Mouse (Mus musculus) kidney, postnatal 4 days (tissue): Measurements from ENCODE around the gene Nckap1l.

Source experiments
- DNase-seq, 2 experiments: peaks; one replicate each; pipeline ENCODE4 v3.0.0; 2021; ENCODE audit warnings: mixed read lengths in 2 of 2

The Nckap1l gene

DNA sequence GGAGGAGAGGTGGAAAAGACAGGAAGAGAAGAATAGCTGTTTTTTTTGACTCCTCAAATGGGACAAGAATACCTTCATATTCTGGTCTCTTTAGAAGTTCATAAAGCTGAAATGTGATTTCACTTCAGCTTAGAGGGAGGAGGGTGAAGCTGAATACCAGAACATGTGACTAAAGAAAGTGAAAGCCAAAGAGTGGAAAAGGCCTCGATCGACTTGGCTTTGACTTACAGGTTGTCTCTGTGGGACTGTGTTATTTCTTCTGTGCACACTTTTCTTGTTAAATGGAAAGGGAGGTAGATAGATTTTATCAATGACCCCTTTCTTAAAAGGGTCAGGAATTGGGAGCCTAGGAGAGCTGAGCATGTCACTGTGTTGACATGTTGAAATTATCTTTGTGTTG is 47.6 kb downstream of the Nckap1l start:
- DNase-seq: no peak

DNA sequence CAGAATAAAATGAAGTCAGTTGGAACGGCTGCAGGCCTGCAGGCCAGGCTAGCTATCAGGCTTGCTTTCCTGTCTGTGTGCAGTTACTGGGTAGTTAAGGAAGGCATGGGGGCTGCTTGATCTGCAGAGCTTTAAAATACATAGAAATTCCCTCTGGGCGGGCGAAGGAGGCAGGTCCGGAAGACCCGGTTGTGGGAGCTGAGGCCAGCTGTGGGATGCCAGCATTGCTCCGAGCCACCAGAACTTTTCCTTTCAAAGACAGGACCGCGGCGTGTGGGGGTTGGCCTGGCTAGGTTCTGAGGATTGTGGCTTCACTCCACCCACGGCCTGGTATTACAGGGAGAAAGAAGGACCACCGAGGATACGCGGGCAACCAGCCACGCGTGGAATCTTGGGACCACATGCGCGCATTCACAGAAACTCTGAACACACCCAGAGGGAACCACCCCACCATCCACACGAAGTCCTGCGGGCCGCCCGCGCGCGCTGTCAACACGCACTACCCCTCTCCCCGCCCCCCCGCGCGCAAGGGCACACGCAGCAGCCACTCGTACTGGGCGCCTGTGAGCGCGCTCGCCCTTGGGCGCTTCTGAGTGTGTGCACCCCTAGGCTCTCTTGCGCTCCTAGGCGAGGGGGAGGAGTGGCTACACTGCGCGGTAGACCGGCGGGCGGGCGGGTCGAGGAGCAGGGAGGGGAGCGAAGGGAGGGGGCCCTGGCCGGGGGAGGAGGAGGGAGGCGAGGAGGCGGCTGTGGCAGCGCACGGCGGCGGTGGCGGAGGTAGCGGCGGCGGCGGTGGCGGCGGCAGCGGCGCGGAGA is 49.0 kb downstream of the Nckap1l start, which contains the start of gene Pde1b:
Gene Pde1b (plus strand): TSS at position 600 of the 816 bp plus-strand sequence.
- DNase-seq: peak; percentile 76 to 84

DNA sequence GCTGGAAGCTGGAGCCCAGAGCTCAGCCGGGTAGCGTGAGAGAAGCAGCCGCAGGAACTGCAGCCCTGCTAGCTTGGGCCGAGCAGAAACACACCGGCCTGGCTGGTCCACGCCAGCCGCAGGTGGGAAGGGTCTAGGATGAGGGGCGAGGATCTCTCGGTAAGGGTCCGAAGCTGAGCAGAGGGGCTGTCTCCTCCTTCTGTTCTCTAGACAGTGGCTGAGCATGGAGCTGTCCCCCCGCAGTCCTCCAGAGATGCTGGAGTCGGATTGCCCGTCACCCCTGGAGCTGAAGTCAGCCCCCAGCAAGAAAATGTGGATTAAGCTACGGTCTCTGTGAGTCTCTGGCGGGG is 49.6 kb downstream of the Nckap1l start:
- DNase-seq: no peak

DNA sequence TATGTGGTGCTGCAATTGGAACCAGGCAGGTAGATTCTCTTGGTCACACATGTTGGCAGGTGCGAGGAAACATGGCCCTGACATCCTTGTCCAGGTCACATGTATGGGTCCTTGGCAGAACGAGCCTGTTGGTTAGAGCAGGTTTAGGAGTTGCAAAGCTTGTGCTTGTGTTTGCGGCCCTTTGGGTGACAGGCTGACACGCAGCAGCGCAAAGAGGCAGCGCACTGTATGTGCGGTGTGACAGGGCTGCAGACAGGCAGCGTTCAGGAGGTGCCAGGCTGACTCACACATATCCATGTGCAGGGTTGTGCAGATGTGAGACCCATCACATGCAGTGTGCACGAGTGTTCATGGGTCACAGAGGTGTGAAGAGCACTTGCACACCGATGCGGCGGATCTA is 50.1 kb downstream of the Nckap1l start:
- no peak for DNase-seq

DNA sequence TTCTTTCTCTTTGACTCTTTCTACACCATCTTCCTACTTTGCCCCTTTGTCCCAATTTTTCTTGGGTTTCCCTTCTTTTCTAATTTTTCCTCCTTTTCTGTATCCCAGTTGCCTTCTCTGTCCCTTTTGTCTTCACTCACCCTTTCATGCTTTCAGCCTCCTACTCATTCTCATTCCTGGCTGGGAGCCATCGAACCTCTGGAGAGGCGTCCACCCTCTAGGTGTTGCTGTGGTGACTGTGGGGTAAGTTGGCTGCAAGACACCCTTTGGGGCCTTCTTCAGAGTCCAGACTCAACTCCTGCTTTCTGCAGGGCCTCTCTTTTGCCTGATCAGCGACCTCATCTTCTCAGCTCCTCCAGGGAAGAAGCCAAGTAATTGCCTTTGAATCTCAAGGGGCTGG is 55.7 kb downstream of the Nckap1l start:
- no peak for DNase-seq

DNA sequence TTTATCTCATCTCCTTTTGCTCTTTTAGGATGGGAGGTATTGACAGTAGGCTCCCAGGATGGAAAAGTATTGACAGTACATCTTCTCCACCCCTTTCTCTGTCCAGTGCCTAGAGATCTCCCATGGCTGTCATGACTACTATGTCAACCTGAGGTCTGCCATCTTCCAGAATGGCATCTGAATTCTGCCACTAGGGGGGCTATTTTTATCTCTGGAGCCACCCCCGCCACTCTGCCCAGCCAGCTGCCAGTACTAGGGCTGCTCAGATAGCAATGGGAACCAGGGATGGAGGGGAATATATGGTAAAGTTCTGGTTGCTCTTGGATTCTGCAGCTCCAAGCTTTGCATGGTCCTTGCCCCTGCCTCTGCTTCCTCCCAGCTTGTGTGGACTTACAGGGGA is 58.1 kb downstream of the Nckap1l start:
- no peak for DNase-seq

DNA sequence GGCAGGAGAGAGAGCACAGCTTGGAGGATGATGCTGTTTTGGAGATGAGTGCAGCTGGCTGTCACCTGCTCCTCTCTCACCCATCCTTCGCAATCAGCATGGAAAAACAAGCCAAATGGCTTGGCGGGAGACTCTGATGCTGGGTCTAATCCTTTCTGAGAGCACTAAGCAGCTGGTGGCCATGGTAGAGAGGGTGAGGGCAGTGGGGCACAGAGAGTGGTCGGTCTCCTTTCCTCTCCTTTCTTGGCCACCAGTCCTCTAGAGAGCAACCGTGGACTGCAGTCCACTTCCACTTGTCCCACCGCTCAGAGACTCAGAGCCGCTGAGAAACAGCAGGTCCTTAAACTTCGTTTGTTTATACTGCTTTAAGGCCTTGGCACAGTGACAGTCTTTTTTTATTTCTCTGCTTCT is 60.0 kb downstream of the Nckap1l start:
- no peak for DNase-seq

DNA sequence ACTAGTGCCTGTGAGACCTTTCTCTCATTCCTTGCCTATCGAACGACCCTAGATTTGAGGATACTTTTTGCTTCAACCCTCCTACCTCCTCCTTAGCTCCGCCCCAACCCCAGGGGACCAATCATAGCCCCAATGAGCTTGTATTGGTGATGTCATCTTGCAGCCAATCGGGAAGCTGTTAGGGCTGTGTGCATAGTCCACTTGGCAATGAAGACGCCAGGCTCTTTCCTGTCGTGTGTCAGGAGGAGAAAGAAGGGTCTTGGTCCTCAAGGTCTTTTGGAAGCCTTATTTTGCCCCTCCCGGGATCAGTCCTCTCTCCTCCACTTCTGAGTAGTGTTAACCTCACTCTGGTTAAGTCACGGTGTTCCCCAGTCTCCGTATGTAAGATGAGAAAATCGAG is 60.5 kb downstream of the Nckap1l start:
- peak; percentile 80 to 87 for DNase-seq

DNA sequence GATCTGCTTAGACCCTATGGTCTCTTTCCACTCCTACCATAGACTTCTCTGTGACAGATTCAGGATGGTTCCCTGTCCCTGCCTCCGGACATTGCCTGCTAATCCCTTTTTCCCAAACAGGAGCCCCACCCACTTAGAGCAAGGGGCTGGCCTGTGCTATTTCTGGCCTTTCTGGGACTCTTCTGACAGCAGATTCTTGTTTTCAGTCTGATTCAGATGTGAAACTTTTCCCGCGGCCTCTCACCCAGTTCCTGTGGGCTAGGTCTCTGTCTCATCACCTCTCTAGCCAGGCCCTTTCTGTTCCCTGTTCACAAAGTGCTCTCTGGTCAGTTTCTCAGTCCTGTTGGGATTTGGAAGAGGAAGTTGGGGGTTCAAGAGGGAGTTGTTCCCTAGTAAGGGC is 61.3 kb downstream of the Nckap1l start:
- no peak for DNase-seq

DNA sequence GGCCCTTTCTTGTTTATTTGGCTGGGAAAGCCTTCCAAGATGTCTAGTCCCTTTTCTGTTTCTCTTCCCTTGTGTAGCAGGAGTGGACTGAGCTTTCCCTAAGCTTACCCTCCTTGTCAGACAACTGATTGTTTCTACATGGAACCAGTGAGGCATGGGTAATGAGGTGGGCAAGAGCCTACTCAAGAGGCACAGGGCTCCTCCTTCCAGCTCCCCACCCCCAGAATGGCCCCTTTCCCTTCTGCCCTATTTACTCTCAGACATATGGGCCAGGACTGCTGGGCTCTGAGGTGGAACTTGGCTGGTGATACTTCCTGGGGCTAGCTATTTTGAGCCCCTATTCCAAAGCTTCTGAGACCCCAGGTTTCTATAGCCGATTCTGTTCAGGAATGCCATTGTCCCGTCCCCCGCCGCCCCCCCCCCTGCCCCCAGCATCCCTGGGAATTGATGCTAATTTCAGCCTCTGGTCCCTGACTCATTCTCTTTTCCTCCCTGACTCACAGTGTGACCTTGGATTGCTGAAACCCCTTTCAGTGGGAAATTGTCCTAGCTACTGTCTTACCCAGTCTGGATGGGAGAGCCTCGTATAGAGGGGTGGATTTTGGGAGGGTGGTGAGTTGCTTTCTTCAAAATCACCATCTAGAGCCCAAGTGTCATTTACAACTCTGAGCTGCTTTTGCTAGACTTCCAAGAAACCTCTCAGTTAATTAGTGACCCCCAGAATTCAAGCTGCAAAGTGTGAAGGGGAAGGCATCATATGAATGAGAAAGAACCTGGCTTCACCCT is 65.2 kb downstream of the Nckap1l start:
- DNase-seq: no peak

DNA sequence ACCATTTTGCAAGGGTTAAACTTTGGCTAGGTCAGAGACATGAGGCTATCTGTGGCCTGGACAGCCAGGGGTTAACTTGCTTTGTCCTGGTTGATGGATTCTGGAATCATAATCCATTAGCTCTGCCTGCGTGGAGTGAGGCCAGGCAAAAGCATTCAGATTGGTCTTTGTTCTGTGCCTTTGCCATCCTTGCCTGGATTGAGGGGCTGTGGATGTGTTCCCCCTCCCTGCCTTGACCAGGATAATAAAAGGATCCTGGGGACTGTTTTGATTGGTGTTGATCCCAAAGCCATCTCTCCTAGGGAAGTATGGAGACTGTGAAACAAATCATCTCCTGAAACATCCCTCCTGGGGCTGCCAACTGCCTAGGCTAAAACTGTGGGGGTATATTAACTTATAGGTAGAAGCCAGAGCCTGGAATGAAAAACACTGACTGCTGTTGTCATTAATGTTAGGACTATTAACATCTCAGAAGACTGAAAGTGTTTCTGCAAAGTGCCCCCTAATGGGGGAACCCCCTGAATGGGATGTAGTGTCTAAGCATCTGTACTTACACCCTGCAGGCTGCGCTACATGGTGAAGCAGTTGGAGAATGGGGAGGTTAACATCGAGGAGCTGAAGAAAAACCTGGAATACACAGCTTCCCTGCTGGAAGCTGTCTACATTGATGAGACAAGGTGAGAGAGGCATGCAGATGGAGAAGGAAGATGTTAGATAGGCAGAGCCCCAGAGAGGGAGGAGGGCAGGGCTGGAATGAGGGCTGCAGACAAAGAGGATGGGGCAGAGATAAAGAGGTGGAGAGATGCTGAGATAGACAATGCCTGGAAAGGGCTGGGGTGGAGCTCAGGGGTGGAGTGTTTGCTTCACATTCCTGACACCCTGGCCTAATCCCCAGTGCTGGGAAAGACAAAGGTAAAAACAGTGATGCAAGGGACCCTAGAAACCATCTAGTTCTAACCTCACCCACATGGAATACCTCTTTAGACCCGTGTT is 66.1 kb downstream of the Nckap1l start:
- DNase-seq: no peak

DNA sequence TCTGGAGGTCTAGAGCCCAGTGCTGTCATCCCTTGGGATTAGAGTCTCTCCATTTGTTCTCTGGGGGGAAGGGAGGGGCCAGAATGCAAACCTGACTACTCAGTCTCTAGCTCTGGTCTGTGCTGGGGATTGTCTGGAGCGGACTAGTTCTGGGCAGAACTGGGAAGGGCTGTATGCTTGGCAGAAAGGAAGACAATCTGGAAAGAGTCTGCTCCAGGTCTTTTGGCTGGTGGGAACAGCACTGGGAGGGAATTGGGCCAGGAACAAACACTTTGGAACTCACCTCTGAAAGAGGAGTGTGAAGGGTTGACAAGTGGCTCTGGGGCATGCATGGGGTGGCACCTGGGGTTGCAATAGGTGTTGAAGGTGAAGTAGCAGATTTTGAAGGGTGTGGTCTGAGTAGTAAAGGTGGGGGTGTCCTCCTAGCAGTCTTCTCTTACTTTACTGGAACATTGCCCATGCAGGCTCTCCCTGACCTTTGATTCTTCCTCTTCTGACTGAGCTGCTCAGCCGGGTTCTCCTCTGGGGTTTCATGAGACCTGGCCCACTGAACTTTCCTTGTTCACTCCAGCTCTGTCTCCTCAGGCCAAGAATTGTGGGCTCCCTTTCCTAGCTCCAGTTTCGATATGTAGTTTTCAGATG is 69.0 kb downstream of the Nckap1l start:
- DNase-seq: no peak

DNA sequence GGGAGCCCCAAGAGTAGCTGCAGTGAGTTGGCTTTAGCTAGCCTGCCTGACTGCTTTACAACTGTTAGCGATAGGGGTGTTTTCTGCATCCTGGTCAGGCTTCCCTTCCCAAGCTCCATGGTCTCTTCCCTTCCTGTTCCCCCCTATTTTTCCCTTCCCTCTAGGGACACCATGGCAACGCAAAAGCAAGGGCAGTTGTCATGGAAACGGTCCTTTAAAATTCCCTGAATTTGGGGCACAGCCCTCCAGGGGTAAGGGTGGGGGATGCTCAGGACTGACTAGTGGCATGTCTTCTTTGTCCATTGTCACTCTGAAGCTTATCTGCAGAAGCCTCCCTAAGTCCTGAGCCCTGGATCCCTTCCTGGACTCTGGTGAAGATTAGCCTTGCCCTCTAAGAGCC is 69.6 kb downstream of the Nckap1l start:
- no peak for DNase-seq

DNA sequence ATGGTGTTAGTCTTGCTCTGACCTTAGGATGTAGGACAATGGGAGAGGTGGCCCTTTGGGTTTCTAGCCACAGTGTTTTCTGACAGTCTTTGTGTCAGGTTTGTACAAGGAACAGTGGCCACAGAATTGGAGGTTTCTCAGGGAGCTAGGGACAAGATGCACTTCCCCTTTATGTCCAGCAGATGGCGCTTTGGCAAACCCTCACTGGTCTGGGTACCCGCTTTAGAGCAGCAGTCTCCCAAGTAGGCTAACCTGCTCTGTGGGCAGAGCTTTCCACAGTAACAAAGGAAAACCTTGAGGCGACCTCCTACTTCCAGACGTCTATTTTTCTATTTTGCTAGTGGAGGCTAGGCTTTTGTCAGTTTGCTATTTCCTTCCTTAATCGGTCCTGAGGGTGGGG is 76.8 kb downstream of the Nckap1l start:
- DNase-seq: peak; percentile 65 to 69

DNA sequence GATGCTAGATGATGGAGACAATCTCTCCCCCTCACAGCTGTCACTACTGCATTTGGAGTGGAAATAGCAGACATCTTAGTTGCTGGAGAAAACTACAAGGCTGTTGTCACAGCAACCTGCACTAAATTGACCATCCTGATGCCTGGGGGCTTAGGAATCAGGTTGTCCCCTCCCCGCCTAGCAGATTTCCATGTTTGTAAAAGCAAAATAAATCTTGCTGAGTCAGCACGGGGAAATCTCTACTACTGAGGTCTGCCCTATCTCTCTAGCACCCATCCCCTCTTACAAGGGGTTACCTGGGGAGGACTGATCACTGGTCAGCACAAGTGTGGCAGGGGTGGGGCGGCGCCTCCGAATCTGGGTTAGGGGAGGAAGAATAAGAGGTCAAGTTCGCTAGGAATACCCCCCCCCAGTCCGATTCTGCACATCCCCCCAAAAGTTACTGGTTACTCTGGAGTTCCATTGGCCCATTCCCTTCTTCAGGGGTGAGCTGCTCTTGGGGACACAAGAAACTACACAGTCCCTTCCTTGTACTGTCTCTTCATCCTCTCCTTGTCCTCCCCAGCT is 80.5 kb downstream of the Nckap1l start:
- no peak for DNase-seq

DNA sequence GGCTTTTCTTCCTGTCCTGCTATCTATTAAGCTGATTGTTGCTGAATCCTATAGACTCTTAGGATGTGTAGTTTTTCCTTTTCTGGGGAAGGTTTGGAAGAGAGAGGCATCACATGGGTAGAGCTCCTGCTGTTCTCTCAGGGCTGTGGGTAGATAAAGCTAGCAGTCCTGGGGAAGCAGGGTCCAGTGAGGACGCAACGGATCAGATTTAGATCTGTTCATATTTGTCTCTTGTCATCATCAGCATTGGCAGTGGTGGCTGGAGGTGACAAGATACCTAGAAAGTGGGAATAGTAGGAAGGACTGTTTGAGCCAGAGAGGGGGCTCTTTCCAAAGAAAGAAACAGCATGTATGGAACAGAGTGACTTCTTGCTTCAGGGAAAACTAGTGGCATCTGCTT is 81.4 kb downstream of the Nckap1l start:
- no peak for DNase-seq

DNA sequence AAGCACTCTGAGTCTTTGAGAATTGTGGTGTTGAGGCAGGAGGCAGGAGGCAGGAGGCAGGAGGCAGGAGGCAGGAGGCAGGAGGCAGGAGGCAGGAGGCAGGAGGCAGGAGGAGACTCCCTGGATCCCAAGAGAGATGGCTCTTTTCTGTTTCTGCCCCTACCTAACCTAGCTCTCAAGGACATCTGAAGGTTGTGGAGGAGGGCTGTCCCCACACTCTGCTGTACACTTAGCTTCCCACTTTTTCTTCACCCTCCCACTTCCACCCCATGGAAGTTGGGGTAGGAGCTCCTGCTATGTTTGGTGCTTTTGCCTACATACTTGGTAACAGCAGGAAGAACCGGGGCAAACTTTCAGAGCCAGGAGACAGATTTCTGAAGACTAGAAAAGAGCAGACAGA is 82.2 kb downstream of the Nckap1l start:
- DNase-seq: no peak

DNA sequence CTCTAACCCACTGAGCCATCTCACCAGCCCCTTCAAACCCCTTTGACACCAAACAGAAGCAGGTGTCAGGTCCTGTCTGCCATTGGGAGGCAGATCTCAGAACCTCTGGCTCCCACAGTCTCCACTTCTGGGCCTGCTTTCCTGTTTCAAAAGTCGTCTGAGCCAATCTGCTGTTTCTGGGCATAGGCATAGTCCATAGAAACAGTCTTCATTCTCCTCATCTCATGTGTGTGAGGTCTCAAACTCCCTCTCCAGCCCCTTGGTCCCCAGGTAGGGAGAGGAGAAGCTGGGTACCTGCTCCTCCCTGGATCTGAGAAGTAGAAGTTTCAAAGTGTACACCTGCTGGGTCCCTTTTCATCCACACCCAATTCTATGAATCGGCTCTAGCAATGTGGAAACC is 82.9 kb downstream of the Nckap1l start:
- no peak for DNase-seq

DNA sequence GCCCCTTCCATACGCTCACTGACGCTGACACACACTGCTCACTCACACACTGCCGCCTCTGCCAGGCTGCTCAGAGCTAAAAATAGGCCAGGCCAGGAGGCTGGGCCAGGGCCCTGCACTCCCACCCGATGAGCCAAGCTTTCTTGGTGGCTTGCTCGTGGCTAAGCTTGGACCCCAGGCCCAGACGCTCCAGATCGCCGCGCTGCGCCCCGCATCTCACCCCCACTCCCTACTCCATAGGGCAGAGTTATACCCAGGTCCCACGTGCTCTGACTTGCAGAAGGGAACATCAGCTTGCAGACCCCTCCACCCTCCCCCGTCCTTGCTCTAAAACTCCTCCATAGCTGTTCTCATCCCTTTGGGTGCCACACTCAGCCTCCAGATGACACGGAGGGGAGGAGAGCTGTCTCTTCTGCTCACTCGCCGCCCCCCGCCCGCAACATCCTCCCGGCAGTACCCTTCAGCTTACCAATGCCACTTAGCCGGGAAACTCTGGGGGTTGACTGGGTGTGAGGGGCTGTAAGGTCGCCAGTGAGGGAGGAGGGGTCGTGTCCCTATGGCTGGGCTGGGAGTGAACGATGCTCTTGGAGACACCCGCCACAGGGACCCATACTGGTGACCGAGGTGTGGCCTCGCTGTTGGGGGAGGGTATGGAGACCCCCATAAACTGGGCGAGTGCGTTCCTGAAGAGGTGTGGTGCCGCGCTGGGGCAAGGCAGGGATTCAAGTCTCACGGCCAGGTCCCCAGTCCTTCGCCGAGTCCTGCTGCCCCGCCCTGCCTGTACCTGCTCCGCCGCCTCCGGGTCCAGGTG is 83.6 kb downstream of the Nckap1l start:
- DNase-seq: no peak

DNA sequence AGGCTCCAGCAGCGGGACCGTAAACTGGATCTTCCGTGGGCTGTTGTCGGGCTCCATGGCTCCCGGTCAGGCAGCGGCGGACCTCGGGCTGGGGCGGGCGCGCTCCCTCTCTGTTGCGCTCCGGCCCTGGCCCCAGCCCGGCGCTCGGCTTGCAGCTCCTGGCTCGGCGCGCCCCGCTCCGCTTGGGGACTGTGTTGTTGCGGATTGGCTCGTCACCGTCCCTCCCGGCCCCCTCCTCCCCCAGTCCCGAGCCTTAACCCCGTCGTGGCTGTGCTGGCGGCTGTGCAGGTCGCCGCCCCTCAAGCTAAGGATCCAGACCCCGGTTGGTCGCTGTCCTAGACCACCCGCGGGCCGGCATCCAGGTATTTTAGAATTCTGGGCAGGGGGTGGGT is 84.2 kb downstream of the Nckap1l start, which contains the start of gene Ppp1r1a:
Gene Ppp1r1a (minus strand): TSS at position 182 of the 392 bp plus-strand sequence.
- DNase-seq: peak; percentile 77 to 85

DNA sequence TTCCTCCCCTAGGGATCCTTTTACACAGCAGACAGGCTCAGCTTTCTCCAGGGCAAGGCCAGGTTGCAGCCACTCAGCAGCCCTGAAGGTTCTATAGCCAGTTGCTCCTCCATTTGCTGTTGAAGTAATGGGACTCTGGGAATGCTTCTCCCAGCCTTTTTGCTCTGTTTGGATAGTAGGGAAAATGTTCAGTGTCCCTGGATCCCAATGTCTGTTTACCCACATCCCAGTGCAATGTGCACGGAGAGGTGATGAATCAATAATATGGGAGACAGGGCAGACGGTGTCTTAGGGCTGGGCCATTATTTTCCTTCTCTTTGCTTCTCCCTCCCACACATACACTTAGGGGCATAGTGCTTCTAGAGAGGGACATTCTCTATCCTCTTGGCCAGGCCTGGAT is 85.7 kb downstream of the Nckap1l start:
- no peak for DNase-seq
